Comparison of ENCODE assay signal across 9 mouse cellular contexts in genomic region chr6:64729231-64730011, GRCm38 (mm10). TPM values are rescaled to one million over a fixed set of nuclear protein-coding genes. Genes with fewer than 3 reads are reported as not detected.
DNase-seq lines count a peak whose midpoint lies in the region; ATAC-seq lines count a peak whose summit lies in the region.
"Had no signal": no experiment of that assay in that cellular context is flagged by ENCODE, and none has a peak within 500 bp of the region (broad histone marks: within the 10 kb centered on the region; RNA-seq: fewer than 3 reads in every experiment).

No protein-coding gene starts in this region.

- ATAC-seq in forebrain, embryonic 14.5 days, result peak; percentile 66
- ATAC-seq in kidney, embryonic 15.5 days (replicated peaks; ENCODE audit: low FRiP score), result peak; percentile 74
- ATAC-seq in megakaryocyte-erythroid progenitor cell, adult 5-6 weeks (replicated peaks; ENCODE audit: low FRiP score, low TSS enrichment, poor library complexity, severe bottlenecking), result peak; percentile 62
- ATAC-seq in monocyte, adult 5-6 weeks (replicated peaks; ENCODE audit: insufficient number of reproducible peaks, low FRiP score, low TSS enrichment, poor library complexity, severe bottlenecking), result no peak

- H3K9ac ChIP-seq in forebrain, embryonic 14.5 days (ENCODE audit: low read length), result peak overlapping the region; percentile 43
- H3K9ac ChIP-seq in kidney, embryonic 15.5 days, result 0 out of 2 replicates have a peak overlapping the region, but pooled peaks have one; percentile 4

- no peak overlapping the region for H3K27ac ChIP-seq in forebrain, embryonic 14.5 days (ENCODE audit: low read depth, low read length)
- no peak overlapping the region for H3K27ac ChIP-seq in kidney, embryonic 15.5 days

- peaks cover 15% of the 10 kb centered on the region for H3K4me1 ChIP-seq in forebrain, embryonic 14.5 days (ENCODE audit: control insufficient read depth, insufficient read depth, low read length)
- peaks cover 35% of the 10 kb centered on the region for H3K4me1 ChIP-seq in kidney, embryonic 15.5 days

- H3K9me3 ChIP-seq in forebrain, embryonic 14.5 days (replicated peaks; ENCODE audit: control insufficient read depth, low read length), result no peaks in the 10 kb centered on the region
- H3K9me3 ChIP-seq in kidney, embryonic 15.5 days (replicated peaks), result no peaks in the 10 kb centered on the region

- H3K4me2 ChIP-seq in forebrain, embryonic 14.5 days (ENCODE audit: low read length), result peak overlapping the region; percentile 82
- H3K4me2 ChIP-seq in kidney, embryonic 15.5 days, result peak overlapping the region; percentile 83

- peak overlapping the region; percentile 36 for H3K4me3 ChIP-seq in forebrain, embryonic 14.5 days (ENCODE audit: low read depth, low read length)
- H3K4me3 ChIP-seq in kidney, embryonic 15.5 days (replicated peaks), result peak overlapping the region; percentile 44

- intact Hi-C loops in left cerebral cortex, postnatal 25 days (cut with DNase I), result no loop called here

- WGBS in forebrain, embryonic 14.5 days, result under 1% methylated on average over 53 of the region's 53 CpGs
- under 1% methylated on average over 53 of the region's 53 CpGs for WGBS in kidney, embryonic 15.5 days

- no peaks in the 10 kb centered on the region for H3K36me3 ChIP-seq in forebrain, embryonic 14.5 days (ENCODE audit: control insufficient read depth, insufficient read depth, low read length)
- no peaks in the 10 kb centered on the region for H3K36me3 ChIP-seq in kidney, embryonic 15.5 days

- peak; percentile 5 to 6 for DNase-seq in left cerebral cortex, postnatal 25 days (ENCODE audit: low spot score in 2 of 2)
- DNase-seq in left cerebral cortex, adult 11 months (ENCODE audit: low spot score), result no peak
- peak; percentile 50 to 53 for DNase-seq in adrenal gland, postnatal 36 days
- DNase-seq in forebrain, embryonic 14.5 days (ENCODE audit: low spot score), result peak; percentile 37
- no peak for DNase-seq in frontal cortex, postnatal 14 days (ENCODE audit: low spot score in 2 of 2)

- peaks cover 58% of the 10 kb centered on the region for H3K27me3 ChIP-seq in forebrain, embryonic 14.5 days (replicated peaks; ENCODE audit: control insufficient read depth, insufficient read depth, low read length)
- H3K27me3 ChIP-seq in kidney, embryonic 15.5 days, result peaks cover 77% of the 10 kb centered on the region

RNA-seq across cellular contexts. Expression of gene Atoh1, which starts 0.5 kb away (rescaled TPM):
- not detected for total RNA-seq in left cerebral cortex, postnatal 25 days (2021)
- not detected for total RNA-seq in adrenal gland, postnatal 36 days (2021)
- polyA plus RNA-seq in forebrain, embryonic 14.5 days (2014; fragmentation: Nextera tagmentation; extraction: Ambion mirVana), result 0.23 TPM in 1 of 2 replicates, not detected in the other
- 0.62 TPM in 1 of 2 replicates, not detected in the other for polyA plus RNA-seq in kidney, embryonic 15.5 days (2015; fragmentation: Nextera tagmentation; extraction: Ambion mirVana)
- total RNA-seq in megakaryocyte-erythroid progenitor cell, adult 5-6 weeks (2014; fragmentation: Nextera tagmentation), result not detected in 2 replicates
- total RNA-seq in megakaryocyte-erythroid progenitor cell, adult 5-6 weeks (2017), result 0.27 TPM in 1 of 2 replicates, not detected in the other
- total RNA-seq in monocyte, adult 5-6 weeks (2017), result not detected in 3 replicates
- total RNA-seq: left cerebral cortex, postnatal 36 days had no signal

Comparison
In these comparisons a context has a peak if more than half of its experiments do, and no peak if none do; other contexts are left out.
1. DNase-seq: peak in left cerebral cortex, postnatal 25 days (2 of 2), adrenal gland, postnatal 36 days (2 of 2) and forebrain, embryonic 14.5 days (single experiment); none in left cerebral cortex, adult 11 months (single experiment) and frontal cortex, postnatal 14 days (0 of 2).